Mouse (Mus musculus): ENCODE measurements around the gene Tlr12.
"Not testable (repeated sequence)": the region's sequence is repeated elsewhere in the genome, so short reads cannot be mapped to it uniquely, and the experiment has no call there.

Tlr12 gene

GRCm38 (mm10) chr4:128618963-128619362, 544 bp upstream of the Tlr12 start:
- DNase-seq: no peak

GRCm38 (mm10) chr4:128617363-128618120, 877 bp downstream of the Tlr12 start:
- DNase-seq: no peak

- no peak for DNase-seq
These were observed 2.7 kb downstream of the Tlr12 start for GRCm38 (mm10) chr4:128615761-128616160.

- peak; percentile 43 for DNase-seq
These were observed 5.1 kb downstream of the Tlr12 start for GRCm38 (mm10) chr4:128613326-128613725.

- DNase-seq: not testable (repeated sequence)
These were observed 6.7 kb downstream of the Tlr12 start for GRCm38 (mm10) chr4:128611726-128612125.

- DNase-seq: no peak
These were observed 7.7 kb downstream of the Tlr12 start for GRCm38 (mm10) chr4:128610706-128611105.

- DNase-seq: peak; percentile 99
These were observed 8.5 kb downstream of the Tlr12 start, which contains the start of gene Zscan20 for GRCm38 (mm10) chr4:128609925-128610402. Zscan20 (minus strand) TSS chr4:128610098.

GRCm38 (mm10) chr4:128609276-128609924, 9.0 kb downstream of the Tlr12 start:
- DNase-seq: no peak

- DNase-seq: no peak
These were observed 10.8 kb downstream of the Tlr12 start for GRCm38 (mm10) chr4:128607661-128608060.

GRCm38 (mm10) chr4:128606586-128606985, 11.8 kb downstream of the Tlr12 start:
- peak; percentile 63 for DNase-seq

- DNase-seq: no peak
These were observed 20.4 kb downstream of the Tlr12 start for GRCm38 (mm10) chr4:128597801-128598560.

- no peak for DNase-seq
These were observed 24.4 kb downstream of the Tlr12 start for GRCm38 (mm10) chr4:128594062-128594461.

GRCm38 (mm10) chr4:128593286-128593685, 25.1 kb downstream of the Tlr12 start:
- no peak for DNase-seq

- no peak for DNase-seq
These were observed 39.2 kb downstream of the Tlr12 start for GRCm38 (mm10) chr4:128579182-128579581.

- DNase-seq: no peak
These were observed 42.6 kb downstream of the Tlr12 start for GRCm38 (mm10) chr4:128575811-128576210.

Data from right cerebral cortex, adult 18-20 months (tissue).